Mouse (Mus musculus): ENCODE data around the gene Zfyve19. TPM values are rescaled to one million over a fixed set of nuclear protein-coding genes. Genes with fewer than 3 reads are reported as not detected.
A peak's percentile ranks its signal among the peaks of the same experiment; 100 is the strongest.

Gene Zfyve19
- polyA plus RNA-seq, 1 experiment from 2014 or later: 19.0 TPM

GRCm38 (mm10) chr2:119172862-119173576, 35.4 kb upstream of the Zfyve19 start:
- H3K4me2 ChIP-seq: peak overlapping the region; percentile 44
- peak overlapping the region; percentile 41; the same call in 1 of the 2 replicates for H3K27ac ChIP-seq (replicated peaks)
- peaks cover 31% of the 10 kb centered on the region for H3K4me1 ChIP-seq (replicated peaks)
- no peaks in the 10 kb centered on the region for H3K9me3 ChIP-seq (replicated peaks)
- ATAC-seq (ENCODE audit: insufficient read depth): peak; percentile 58
- 0 out of 2 replicates have a peak, but pooled peaks cover 9% of the 10 kb centered on the region for H3K36me3 ChIP-seq (replicated peaks)
- H3K27me3 ChIP-seq: peaks cover 19% of the 10 kb centered on the region
- no peak overlapping the region for H3K4me3 ChIP-seq (replicated peaks)
- H3K9ac ChIP-seq: 0 out of 2 replicates have a peak overlapping the region, but pooled peaks have one; percentile 6
- WGBS (ENCODE audit: insufficient replicate concordance): 6% methylated on average over 13 of the region's 13 CpGs

DNA sequence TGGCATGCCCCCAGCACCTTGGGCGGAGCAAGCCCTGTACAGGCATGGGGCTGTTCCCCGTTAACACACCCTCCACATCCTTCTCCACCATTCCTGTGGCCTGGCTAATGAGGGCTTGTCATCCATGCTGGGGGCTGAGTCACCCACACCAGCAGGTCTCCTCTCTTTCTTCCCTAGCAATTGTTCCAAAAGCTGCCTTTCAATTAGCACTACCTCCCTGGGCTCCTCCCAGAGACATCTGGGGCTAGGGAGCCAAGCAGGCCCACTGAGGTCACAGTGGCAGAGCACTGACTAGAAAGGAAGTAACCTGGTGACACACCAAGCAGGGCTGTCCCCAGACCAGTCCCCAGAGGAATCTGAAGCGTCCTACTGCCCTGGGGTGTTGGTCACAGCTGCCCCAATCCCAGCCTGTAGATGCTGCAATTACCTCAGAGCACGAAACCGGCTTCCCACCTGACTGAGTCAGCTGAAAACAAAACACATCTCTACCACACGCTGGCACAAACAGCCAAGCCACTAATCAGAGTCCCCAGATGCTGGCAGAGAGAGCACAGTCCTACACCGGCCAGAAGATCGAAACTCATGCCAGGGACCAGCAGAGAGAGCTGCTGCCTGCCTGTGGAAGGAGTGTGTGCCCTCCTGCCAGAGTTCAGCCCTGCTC, 34.3 kb upstream of the Zfyve19 start, which contains the start of gene Gm14137:
TSS of gene Gm14137 (plus strand) at position 519 of the 661 bp plus-strand sequence.
- WGBS (ENCODE audit: insufficient replicate concordance): 58% methylated on average over 8 of the region's 8 CpGs
- Histone ChIP-seq H3K4me2 (peak within 1 kb of the TSS; percentile 44; the same call in 1 of the 2 replicates), H3K36me3 (replicated peaks) (0 out of 2 replicates have a peak, but pooled peaks cover 16% of the 10 kb centered on the region), H3K4me3 (replicated peaks) (no peak within 1 kb of the TSS), H3K9ac (no peak within 1 kb of the TSS), H3K9me3 (replicated peaks) (no peaks in the 10 kb centered on the region), H3K4me1 (replicated peaks) (peaks cover 29% of the 10 kb centered on the region), H3K27me3 (peaks cover 8% of the 10 kb centered on the region), H3K27ac (replicated peaks) (no peak within 1 kb of the TSS)
- ATAC-seq (ENCODE audit: insufficient read depth): no peak

DNA sequence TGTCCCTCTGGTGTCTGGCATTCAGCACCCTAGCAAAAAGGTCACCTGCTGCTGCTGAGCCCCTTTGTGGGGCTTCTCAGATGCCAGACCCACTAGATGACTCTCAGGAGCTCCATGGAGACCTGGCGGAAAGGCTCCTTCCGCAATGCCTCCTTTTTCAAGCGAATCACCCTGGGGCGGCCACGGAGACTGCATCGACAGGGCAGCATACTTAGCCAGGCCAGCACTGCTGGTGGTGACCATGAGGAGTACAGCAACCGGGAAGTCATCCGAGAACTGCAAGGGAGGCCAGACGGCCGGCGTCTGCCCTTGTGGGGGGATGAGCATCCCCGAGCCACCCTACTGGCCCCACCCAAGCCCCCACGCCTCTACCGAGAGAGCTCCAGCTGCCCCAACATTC, 33.6 kb upstream of the Zfyve19 start:
- H3K36me3 ChIP-seq (replicated peaks): 0 out of 2 replicates have a peak, but pooled peaks cover 16% of the 10 kb centered on the region
- no peak overlapping the region for H3K4me3 ChIP-seq (replicated peaks)
- H3K4me1 ChIP-seq (replicated peaks): peaks cover 26% of the 10 kb centered on the region
- WGBS (ENCODE audit: insufficient replicate concordance): 75% methylated on average over 14 of the region's 14 CpGs
- H3K9me3 ChIP-seq (replicated peaks): no peaks in the 10 kb centered on the region
- H3K27ac ChIP-seq (replicated peaks): no peak overlapping the region
- ATAC-seq (ENCODE audit: insufficient read depth): no peak
- H3K4me2 ChIP-seq: no peak overlapping the region
- no peak overlapping the region for H3K9ac ChIP-seq
- H3K27me3 ChIP-seq: peaks cover under 1% of the 10 kb centered on the region; the same call in 1 of the 2 replicates

DNA sequence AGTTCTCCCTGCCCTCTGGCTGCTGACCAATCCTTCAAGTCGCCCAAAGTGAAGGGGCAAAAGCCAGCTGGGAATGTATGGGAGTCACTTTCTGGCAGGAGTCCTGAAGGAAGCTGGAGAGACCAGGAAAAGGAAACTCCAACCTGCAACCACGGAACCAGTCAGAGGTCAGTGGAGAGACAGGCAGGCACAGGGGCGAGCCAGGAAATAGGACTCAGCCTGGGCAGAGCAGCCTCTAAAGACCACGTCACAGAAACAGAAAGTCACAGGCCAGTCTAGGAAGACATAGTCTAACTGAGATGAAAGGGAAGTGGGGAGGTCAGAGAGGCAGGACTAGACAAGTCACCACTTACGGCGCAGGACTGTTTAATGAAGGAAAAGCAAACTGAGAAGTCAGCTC, 32.8 kb upstream of the Zfyve19 start:
- Histone ChIP-seq H3K4me2 (no peak overlapping the region), H3K27me3 (no peaks in the 10 kb centered on the region), H3K9ac (no peak overlapping the region), H3K4me1 (replicated peaks) (peaks cover 26% of the 10 kb centered on the region), H3K36me3 (replicated peaks) (0 out of 2 replicates have a peak, but pooled peaks cover 20% of the 10 kb centered on the region), H3K9me3 (replicated peaks) (no peaks in the 10 kb centered on the region), H3K4me3 (replicated peaks) (no peak overlapping the region), H3K27ac (replicated peaks) (no peak overlapping the region; the same call in 1 of the 2 replicates)
- WGBS (ENCODE audit: insufficient replicate concordance): 51% methylated on average over 6 of the region's 6 CpGs
- ATAC-seq (ENCODE audit: insufficient read depth): no peak

GRCm38 (mm10) chr2:119176761-119177160, 31.7 kb upstream of the Zfyve19 start:
- Histone ChIP-seq H3K9ac (no peak overlapping the region), H3K9me3 (replicated peaks) (no peaks in the 10 kb centered on the region), H3K27ac (replicated peaks) (no peak overlapping the region), H3K27me3 (no peaks in the 10 kb centered on the region), H3K4me1 (replicated peaks) (peaks cover 26% of the 10 kb centered on the region), H3K4me3 (replicated peaks) (no peak overlapping the region), H3K4me2 (no peak overlapping the region), H3K36me3 (replicated peaks) (0 out of 2 replicates have a peak, but pooled peaks cover 19% of the 10 kb centered on the region)
- ATAC-seq (ENCODE audit: insufficient read depth): no peak
- 50% methylated on average over 3 of the region's 3 CpGs for WGBS (ENCODE audit: insufficient replicate concordance)

DNA sequence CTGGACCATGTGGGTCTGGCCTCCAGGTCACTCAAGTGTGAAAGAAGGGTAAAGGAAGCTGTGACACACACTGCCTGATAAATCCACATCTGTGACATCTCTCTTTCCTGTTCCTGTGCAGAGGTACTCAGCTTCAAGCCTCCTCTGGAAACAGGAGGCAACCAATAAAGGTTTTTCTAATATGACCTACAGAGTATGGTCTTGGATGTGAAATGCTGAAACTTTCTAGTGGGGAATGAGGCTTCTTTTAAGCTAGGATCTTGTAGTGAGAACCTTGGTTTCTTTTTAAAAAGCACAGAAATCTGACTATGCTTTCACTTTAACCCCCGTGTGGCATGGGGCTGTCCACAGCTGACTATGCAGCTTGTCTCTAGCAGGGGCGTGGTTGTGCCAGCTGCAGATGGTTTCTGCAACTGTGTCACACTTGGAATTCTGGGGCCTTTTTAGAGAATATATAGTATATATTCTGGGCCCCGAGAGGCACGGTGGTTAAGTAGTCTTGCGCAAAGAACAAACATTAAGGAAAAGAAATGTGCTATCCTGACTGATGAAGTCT, 31.0 kb upstream of the Zfyve19 start:
- peaks cover 19% of the 10 kb centered on the region for H3K4me1 ChIP-seq (replicated peaks)
- H3K4me2 ChIP-seq: no peak overlapping the region
- WGBS (ENCODE audit: insufficient replicate concordance): 74% methylated on average over 5 of the region's 5 CpGs
- no peak overlapping the region for H3K9ac ChIP-seq
- ATAC-seq (ENCODE audit: insufficient read depth): no peak
- H3K36me3 ChIP-seq (replicated peaks): 0 out of 2 replicates have a peak, but pooled peaks cover 13% of the 10 kb centered on the region
- H3K4me3 ChIP-seq (replicated peaks): no peak overlapping the region
- H3K9me3 ChIP-seq (replicated peaks): no peaks in the 10 kb centered on the region
- no peaks in the 10 kb centered on the region for H3K27me3 ChIP-seq
- H3K27ac ChIP-seq (replicated peaks): no peak overlapping the region

DNA sequence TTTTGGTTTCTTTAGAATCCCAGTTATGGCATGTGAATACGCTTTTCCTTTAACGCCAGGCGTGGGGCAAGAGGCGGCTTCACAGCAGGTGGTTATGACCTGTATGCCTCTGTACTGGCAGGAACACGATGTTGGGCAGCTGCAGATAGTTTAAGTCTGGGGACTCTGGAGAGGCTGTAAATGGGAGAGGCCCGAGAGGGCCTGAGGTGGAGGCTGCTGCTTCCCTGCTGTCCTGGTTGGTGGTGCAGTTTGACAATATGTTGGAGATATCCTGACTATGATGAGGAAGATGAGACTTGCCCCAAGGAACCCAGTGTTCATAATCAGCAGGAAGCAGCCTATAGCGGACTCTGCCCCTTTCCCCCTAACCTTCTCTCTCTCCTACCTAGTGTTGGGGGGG, 25.5 kb upstream of the Zfyve19 start:
- ATAC-seq (ENCODE audit: insufficient read depth): no peak
- Histone ChIP-seq H3K4me2 (no peak overlapping the region), H3K27me3 (no peaks in the 10 kb centered on the region), H3K27ac (replicated peaks) (no peak overlapping the region), H3K4me1 (replicated peaks) (no peaks in the 10 kb centered on the region), H3K9ac (no peak overlapping the region), H3K36me3 (replicated peaks) (peaks cover 37% of the 10 kb centered on the region), H3K9me3 (replicated peaks) (no peaks in the 10 kb centered on the region), H3K4me3 (replicated peaks) (no peak overlapping the region)
- WGBS (ENCODE audit: insufficient replicate concordance): 69% methylated on average over 7 of the region's 7 CpGs

GRCm38 (mm10) chr2:119189029-119189710, 19.2 kb upstream of the Zfyve19 start:
- peak; percentile 90 for ATAC-seq (ENCODE audit: insufficient read depth)
- 0 out of 2 replicates have a peak overlapping the region, but pooled peaks have one; percentile 15 for H3K27ac ChIP-seq (replicated peaks)

DNA sequence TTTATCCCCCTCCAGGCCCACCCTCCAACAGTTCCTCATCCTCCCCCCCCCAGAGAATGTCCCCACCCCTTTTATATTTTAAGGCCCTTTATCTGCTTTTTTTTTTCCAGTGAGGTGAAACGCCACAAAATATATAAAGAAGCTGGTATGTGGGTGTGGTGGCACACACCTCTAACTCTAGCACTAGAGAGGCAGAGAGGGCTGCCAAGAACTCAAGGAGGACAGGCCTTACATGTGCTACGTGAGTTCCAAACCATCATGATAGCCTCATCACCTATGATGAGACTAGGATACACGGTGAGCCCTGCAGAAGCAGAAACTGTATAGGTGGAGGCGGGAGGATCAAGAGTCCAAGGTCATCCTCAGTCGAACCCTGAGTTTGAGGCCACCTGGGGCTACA, 17.4 kb upstream of the Zfyve19 start:
- no peak overlapping the region for H3K4me2 ChIP-seq
- no peaks in the 10 kb centered on the region for H3K27me3 ChIP-seq
- no peak overlapping the region for H3K9ac ChIP-seq
- H3K27ac ChIP-seq (replicated peaks): no peak overlapping the region
- WGBS (ENCODE audit: insufficient replicate concordance): 59% methylated on average over 5 of the region's 5 CpGs
- no peak for ATAC-seq (ENCODE audit: insufficient read depth)
- H3K36me3 ChIP-seq (replicated peaks): no peaks in the 10 kb centered on the region
- H3K4me3 ChIP-seq (replicated peaks): no peak overlapping the region
- H3K9me3 ChIP-seq (replicated peaks): no peaks in the 10 kb centered on the region
- peaks cover 8% of the 10 kb centered on the region for H3K4me1 ChIP-seq (replicated peaks)

More at GRCm38 (mm10) chr2:119189029-119189710, 19.2 kb upstream of the Zfyve19 start:
- peak overlapping the region; percentile 49 for H3K9ac ChIP-seq
- H3K27me3 ChIP-seq: no peaks in the 10 kb centered on the region
- H3K4me1 ChIP-seq (replicated peaks): peaks cover 8% of the 10 kb centered on the region
- H3K36me3 ChIP-seq (replicated peaks): peaks cover 10% of the 10 kb centered on the region
- no peaks in the 10 kb centered on the region for H3K9me3 ChIP-seq (replicated peaks)
- H3K4me2 ChIP-seq: peak overlapping the region; percentile 87
- peak overlapping the region; percentile 54 for H3K4me3 ChIP-seq (replicated peaks)
- 5% methylated on average over 15 of the region's 15 CpGs for WGBS (ENCODE audit: insufficient replicate concordance)

GRCm38 (mm10) chr2:119194140-119194539, 14.3 kb upstream of the Zfyve19 start:
- ATAC-seq (ENCODE audit: insufficient read depth): no peak
- Histone ChIP-seq H3K9ac (no peak overlapping the region), H3K4me3 (replicated peaks) (no peak overlapping the region), H3K9me3 (replicated peaks) (no peaks in the 10 kb centered on the region), H3K27me3 (no peaks in the 10 kb centered on the region), H3K4me2 (no peak overlapping the region), H3K36me3 (replicated peaks) (no peaks in the 10 kb centered on the region), H3K4me1 (replicated peaks) (peaks cover 12% of the 10 kb centered on the region), H3K27ac (replicated peaks) (no peak overlapping the region)
- WGBS (ENCODE audit: insufficient replicate concordance): 68% methylated on average over 5 of the region's 5 CpGs
